Mouse (Mus musculus): ENCODE measurements at regions not wholly inside any gene's neighbourhood (a gene's known extent, or its start where the extent isn't known, plus 50 kb on each side); places are given as distances from the start of the nearest gene placed in this dataset.

DNA sequence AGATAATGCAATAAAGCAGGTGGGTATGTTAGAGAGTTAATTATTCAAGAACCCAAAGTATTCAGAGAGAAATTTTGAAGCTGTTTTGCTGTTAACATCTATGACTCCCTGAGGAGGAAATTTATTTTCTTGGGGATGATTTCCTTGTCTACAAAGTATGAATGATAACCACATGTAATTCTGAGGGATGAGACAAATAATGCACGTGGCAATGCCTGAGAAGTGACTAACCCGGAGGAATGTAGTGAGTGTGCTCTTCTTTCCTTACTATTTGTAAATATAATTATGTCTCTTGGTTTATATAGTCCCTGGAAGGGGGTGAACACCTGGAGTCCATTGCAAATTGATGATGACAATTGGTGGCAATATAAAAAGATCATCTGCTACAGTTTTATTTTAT lies 981.1 kb downstream of the Slc22a22 start:
- ATAC-seq (ENCODE audit: low FRiP score) = no peak
- H3K9me3 ChIP-seq = no peaks in the 10 kb centered on the region
- no peaks in the 10 kb centered on the region for H3K36me3 ChIP-seq (replicated peaks)
- no peaks in the 10 kb centered on the region for H3K27me3 ChIP-seq
- WGBS = 83% methylated on average over 2 of the region's 2 CpGs
- no peak overlapping the region for H3K27ac ChIP-seq
- H3K9ac ChIP-seq = no peak overlapping the region
- H3K4me2 ChIP-seq = no peak overlapping the region
- H3K4me3 ChIP-seq (replicated peaks) = no peak overlapping the region
- no peaks in the 10 kb centered on the region for H3K4me1 ChIP-seq

DNA sequence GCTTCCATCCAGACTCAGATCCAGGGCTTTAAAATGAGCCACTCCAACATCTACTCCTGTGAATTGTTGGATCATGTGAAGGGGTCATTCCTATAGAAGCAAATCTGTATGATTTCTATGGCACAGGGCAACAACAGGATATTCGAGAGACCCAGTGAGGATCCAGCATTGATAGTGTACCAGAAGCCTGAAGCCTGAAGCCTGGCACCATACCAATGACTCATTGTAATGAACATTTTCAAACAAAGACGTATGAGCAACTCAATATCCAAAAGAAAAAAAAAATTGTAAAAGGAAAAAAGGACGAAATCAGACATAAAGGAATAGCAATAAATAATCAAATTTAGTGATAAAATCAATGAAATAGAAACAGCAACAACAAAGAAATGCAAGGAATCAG lies 991.5 kb downstream of the Slc22a22 start:
- no peak for ATAC-seq (ENCODE audit: low FRiP score)
- no peak overlapping the region for H3K9ac ChIP-seq
- H3K4me1 ChIP-seq = no peaks in the 10 kb centered on the region
- H3K27ac ChIP-seq = no peak overlapping the region
- H3K36me3 ChIP-seq (replicated peaks) = no peaks in the 10 kb centered on the region
- no peaks in the 10 kb centered on the region for H3K9me3 ChIP-seq
- H3K27me3 ChIP-seq = no peaks in the 10 kb centered on the region
- H3K4me3 ChIP-seq (replicated peaks) = no peak overlapping the region
- WGBS = 79% methylated on average over 3 of the region's 3 CpGs
- no peak overlapping the region for H3K4me2 ChIP-seq

- WGBS = 88% methylated on average over 3 of the region's 3 CpGs
- no peak for ATAC-seq (ENCODE audit: low FRiP score)
- Histone ChIP-seq H3K9ac (no peak overlapping the region), H3K27me3 (no peaks in the 10 kb centered on the region), H3K36me3 (replicated peaks) (no peaks in the 10 kb centered on the region), H3K4me3 (replicated peaks) (no peak overlapping the region), H3K27ac (no peak overlapping the region), H3K4me1 (no peaks in the 10 kb centered on the region), H3K4me2 (no peak overlapping the region), H3K9me3 (no peaks in the 10 kb centered on the region)
These were observed 992.7 kb downstream of the Slc22a22 start for GRCm38 (mm10) chr15:56484693-56485092.

DNA sequence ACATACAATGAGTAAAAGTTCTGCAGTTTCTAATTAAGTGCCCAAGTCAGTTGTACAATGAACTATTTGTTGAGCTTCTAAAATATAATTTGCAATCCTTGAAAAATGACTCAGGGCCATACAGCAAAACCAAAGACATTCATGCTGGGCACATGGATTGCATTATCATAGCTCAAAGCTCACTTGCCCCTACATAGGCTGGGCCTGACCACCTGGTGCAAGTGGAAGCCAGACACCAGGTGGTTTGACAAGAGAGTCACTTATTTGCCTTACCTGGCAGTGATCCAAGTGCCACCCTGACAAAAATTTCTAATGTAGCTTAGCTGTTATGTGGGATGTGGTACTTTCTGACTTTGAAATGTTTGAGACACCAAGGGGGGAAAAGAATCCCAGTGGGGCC lies 997.7 kb downstream of the Slc22a22 start:
- Histone ChIP-seq H3K27ac (no peak overlapping the region), H3K4me1 (no peaks in the 10 kb centered on the region), H3K9me3 (no peaks in the 10 kb centered on the region), H3K36me3 (replicated peaks) (no peaks in the 10 kb centered on the region), H3K4me2 (no peak overlapping the region), H3K27me3 (no peaks in the 10 kb centered on the region), H3K9ac (no peak overlapping the region), H3K4me3 (replicated peaks) (no peak overlapping the region)
- ATAC-seq (ENCODE audit: low FRiP score) = no peak

- WGBS = 85% methylated on average over 3 of the region's 3 CpGs
- Histone ChIP-seq H3K9me3 (no peaks in the 10 kb centered on the region), H3K27me3 (no peaks in the 10 kb centered on the region), H3K36me3 (replicated peaks) (no peaks in the 10 kb centered on the region), H3K4me3 (replicated peaks) (no peak overlapping the region), H3K4me1 (no peaks in the 10 kb centered on the region), H3K27ac (no peak overlapping the region), H3K9ac (no peak overlapping the region), H3K4me2 (no peak overlapping the region)
- ATAC-seq (ENCODE audit: low FRiP score) = no peak
These were observed 998.4 kb downstream of the Slc22a22 start for GRCm38 (mm10) chr15:56479015-56479414.

DNA sequence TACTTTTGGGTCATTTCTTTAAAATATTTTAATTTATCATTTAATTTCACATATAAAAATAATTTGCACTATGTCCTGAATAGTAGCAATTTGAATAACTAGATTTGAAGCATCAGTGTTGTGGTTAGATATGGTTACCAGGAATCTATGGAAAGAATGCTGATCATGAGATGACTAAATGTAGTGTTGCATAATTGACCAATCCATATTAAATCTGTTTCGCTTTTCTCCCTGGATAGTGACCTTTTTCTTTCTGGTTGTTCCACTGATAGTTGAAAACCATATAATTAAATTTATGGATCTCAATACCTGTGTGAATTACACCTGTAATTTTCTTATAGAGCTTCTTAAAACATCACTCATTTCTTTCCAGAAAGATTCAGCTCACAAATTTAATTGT lies 1003.7 kb downstream of the Slc22a22 start:
- no peak for ATAC-seq (ENCODE audit: low FRiP score)
- 92% methylated on average over 1 of the region's 1 CpGs for WGBS
- H3K36me3 ChIP-seq (replicated peaks) = no peaks in the 10 kb centered on the region
- no peak overlapping the region for H3K27ac ChIP-seq
- H3K9me3 ChIP-seq = no peaks in the 10 kb centered on the region
- no peak overlapping the region for H3K4me3 ChIP-seq (replicated peaks)
- no peaks in the 10 kb centered on the region for H3K27me3 ChIP-seq
- H3K4me2 ChIP-seq = no peak overlapping the region
- no peak overlapping the region for H3K9ac ChIP-seq
- no peaks in the 10 kb centered on the region for H3K4me1 ChIP-seq

GRCm38 (mm10) chr15:56451881-56452280 lies 1025.5 kb downstream of the Slc22a22 start:
- 79% methylated on average over 4 of the region's 4 CpGs for WGBS
- H3K4me1 ChIP-seq = no peaks in the 10 kb centered on the region
- ATAC-seq (ENCODE audit: low FRiP score) = no peak
- no peak overlapping the region for H3K4me2 ChIP-seq
- H3K9me3 ChIP-seq = no peaks in the 10 kb centered on the region
- no peak overlapping the region for H3K4me3 ChIP-seq (replicated peaks)
- no peaks in the 10 kb centered on the region for H3K36me3 ChIP-seq (replicated peaks)
- H3K27ac ChIP-seq = no peak overlapping the region
- no peak overlapping the region for H3K9ac ChIP-seq
- H3K27me3 ChIP-seq = no peaks in the 10 kb centered on the region

DNA sequence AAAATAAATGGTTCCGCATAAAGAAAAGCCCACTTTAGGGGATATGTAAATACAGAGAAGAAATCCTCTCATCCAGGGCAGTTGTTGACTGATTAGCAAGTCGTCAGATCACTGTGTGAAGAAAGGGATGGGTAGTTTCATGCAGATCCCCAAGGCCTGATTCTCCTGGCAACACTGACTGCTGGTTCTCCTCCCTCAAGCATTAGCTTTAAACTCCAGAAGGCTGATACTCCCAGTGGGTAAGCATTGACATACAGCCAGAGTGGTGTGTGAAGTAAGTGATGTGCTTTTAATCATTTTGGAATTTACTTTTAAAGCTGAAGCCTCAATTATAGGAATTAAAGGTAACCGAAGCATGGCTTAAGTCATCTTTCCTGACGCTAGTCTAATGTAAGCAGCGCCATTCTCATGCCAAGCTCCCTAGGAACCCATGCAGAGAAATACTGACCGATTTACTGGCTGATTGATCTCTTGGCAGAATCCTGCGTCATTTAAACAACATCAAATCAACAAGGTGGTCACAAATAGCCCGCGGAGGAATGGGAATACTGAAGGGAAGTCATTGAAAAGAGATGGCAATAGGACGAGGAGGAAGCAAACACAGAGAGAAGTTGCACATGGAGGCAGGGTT lies 1029.3 kb downstream of the Slc22a22 start:
- Histone ChIP-seq H3K9ac (no peak overlapping the region), H3K9me3 (no peaks in the 10 kb centered on the region), H3K36me3 (replicated peaks) (no peaks in the 10 kb centered on the region), H3K4me2 (no peak overlapping the region), H3K27ac (no peak overlapping the region), H3K27me3 (no peaks in the 10 kb centered on the region), H3K4me3 (replicated peaks) (no peak overlapping the region), H3K4me1 (no peaks in the 10 kb centered on the region)
- 71% methylated on average over 10 of the region's 10 CpGs for WGBS
- no peak for ATAC-seq (ENCODE audit: low FRiP score)

- 88% methylated on average over 4 of the region's 4 CpGs for WGBS
- no peaks in the 10 kb centered on the region for H3K36me3 ChIP-seq (replicated peaks)
- H3K9ac ChIP-seq = no peak overlapping the region
- H3K27ac ChIP-seq = no peak overlapping the region
- H3K4me1 ChIP-seq = no peaks in the 10 kb centered on the region
- ATAC-seq (ENCODE audit: low FRiP score) = no peak
- no peak overlapping the region for H3K4me3 ChIP-seq (replicated peaks)
- no peak overlapping the region for H3K4me2 ChIP-seq
- no peaks in the 10 kb centered on the region for H3K9me3 ChIP-seq
- H3K27me3 ChIP-seq = no peaks in the 10 kb centered on the region
These were observed 1037.3 kb downstream of the Slc22a22 start for GRCm38 (mm10) chr15:56440171-56440570.

- WGBS = 76% methylated on average over 2 of the region's 2 CpGs
- no peaks in the 10 kb centered on the region for H3K4me1 ChIP-seq
- H3K9me3 ChIP-seq = no peaks in the 10 kb centered on the region
- H3K4me2 ChIP-seq = no peak overlapping the region
- no peak for ATAC-seq (ENCODE audit: low FRiP score)
- H3K27ac ChIP-seq = no peak overlapping the region
- no peak overlapping the region for H3K4me3 ChIP-seq (replicated peaks)
- H3K36me3 ChIP-seq (replicated peaks) = no peaks in the 10 kb centered on the region
- H3K9ac ChIP-seq = no peak overlapping the region
- H3K27me3 ChIP-seq = no peaks in the 10 kb centered on the region
These were observed 1039.1 kb downstream of the Slc22a22 start for GRCm38 (mm10) chr15:56438370-56438769.

- no peak overlapping the region for H3K27ac ChIP-seq
- no peaks in the 10 kb centered on the region for H3K4me1 ChIP-seq
- no peaks in the 10 kb centered on the region for H3K36me3 ChIP-seq (replicated peaks)
- H3K4me2 ChIP-seq = no peak overlapping the region
- H3K9me3 ChIP-seq = no peaks in the 10 kb centered on the region
- no peaks in the 10 kb centered on the region for H3K27me3 ChIP-seq
- H3K4me3 ChIP-seq (replicated peaks) = no peak overlapping the region
- no peak overlapping the region for H3K9ac ChIP-seq
- 76% methylated on average over 6 of the region's 6 CpGs for WGBS
- ATAC-seq (ENCODE audit: low FRiP score) = no peak
These were observed 1041.3 kb downstream of the Slc22a22 start for GRCm38 (mm10) chr15:56436131-56436530.

DNA sequence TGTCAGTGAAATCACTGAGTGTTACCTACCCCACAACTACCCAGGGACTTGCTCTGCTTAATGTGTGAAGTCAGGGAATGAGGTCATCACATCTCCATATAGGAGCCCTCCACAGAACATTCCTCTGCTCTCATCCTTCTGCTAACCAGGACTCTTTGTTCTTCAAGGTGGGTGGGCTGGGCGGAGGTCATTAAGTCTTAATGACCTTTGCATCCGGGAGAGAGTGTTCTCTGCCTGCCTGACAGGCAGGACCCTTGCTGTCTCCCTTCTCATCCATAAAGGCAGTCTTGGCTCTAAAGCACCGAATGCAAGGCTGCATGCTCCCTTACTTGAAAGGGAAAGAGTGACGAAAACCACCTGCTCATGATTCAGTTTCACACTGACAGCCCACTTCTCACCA lies 1051.4 kb downstream of the Slc22a22 start:
- Histone ChIP-seq H3K36me3 (replicated peaks) (no peaks in the 10 kb centered on the region), H3K9ac (no peak overlapping the region)

DNA sequence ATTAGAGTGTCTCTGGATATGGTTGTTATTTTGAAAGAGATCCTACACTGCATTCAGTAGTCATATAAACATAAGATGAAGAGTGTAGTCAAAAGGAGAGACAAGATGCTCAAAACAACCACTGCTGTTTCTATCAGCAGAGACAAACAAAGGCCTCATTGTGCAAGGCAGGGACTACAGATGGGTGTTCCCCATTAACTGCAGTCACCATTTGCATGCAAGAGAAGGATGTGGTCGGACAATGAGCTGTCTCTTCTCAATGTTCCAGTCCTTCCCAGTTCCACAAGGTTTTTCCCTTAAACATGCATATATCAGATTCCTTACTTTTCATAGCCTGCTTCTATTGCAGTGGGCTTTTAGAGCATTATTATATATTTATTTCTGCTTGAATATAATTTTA lies 1056.7 kb downstream of the Slc22a22 start:
- Histone ChIP-seq H3K9ac (no peak overlapping the region), H3K4me2 (no peak overlapping the region), H3K4me3 (replicated peaks) (no peak overlapping the region), H3K36me3 (replicated peaks) (no peaks in the 10 kb centered on the region), H3K27me3 (no peaks in the 10 kb centered on the region), H3K27ac (no peak overlapping the region), H3K4me1 (no peaks in the 10 kb centered on the region), H3K9me3 (no peaks in the 10 kb centered on the region)
- ATAC-seq (ENCODE audit: low FRiP score) = no peak
- WGBS = 45% methylated on average over 1 of the region's 1 CpGs

More for the DNA sequence above, 1051.4 kb downstream of the Slc22a22 start:
- Histone ChIP-seq H3K27me3 (no peaks in the 10 kb centered on the region), H3K9me3 (no peaks in the 10 kb centered on the region), H3K27ac (no peak overlapping the region), H3K4me1 (no peaks in the 10 kb centered on the region), H3K4me2 (no peak overlapping the region), H3K4me3 (replicated peaks) (no peak overlapping the region)
- WGBS = 23% methylated on average over 4 of the region's 4 CpGs
- ATAC-seq (ENCODE audit: low FRiP score) = no peak

All from forebrain, embryonic 12.5 days (tissue).